In genomic region chr9:7979153-7979916, GRCm38 (mm10) we compare ENCODE assay signal across 20 mouse cellular contexts. TPM values are rescaled to one million over a fixed set of nuclear protein-coding genes. Genes with fewer than 3 reads are reported as not detected.
DNase-seq lines count a peak whose midpoint lies in the region; ATAC-seq and TF ChIP-seq lines count a peak whose summit lies in the region.
"Had no signal": no experiment of that assay in that cellular context is flagged by ENCODE, and none has a peak within 500 bp of the region (broad histone marks: within the 10 kb centered on the region; RNA-seq: fewer than 3 reads in every experiment).

No protein-coding gene starts in this region.

- DNase-seq in heart, adult 9 months (ENCODE audit: low spot score in 2 of 2) = peak; percentile 18 to 40
- no peak for DNase-seq in heart, postnatal 4 days
- DNase-seq in adipocyte (ENCODE audit: low spot score) = peak; percentile 21
- no peak for DNase-seq in embryo, embryonic 9.5 days (ENCODE audit: extremely low spot score)
- DNase-seq in urinary bladder, postnatal 14 days (ENCODE audit: low spot score) = no peak
- DNase-seq: cerebellum, postnatal 10 days; gastrocnemius, postnatal 36 days; thymus, adult 18-20 months had no signal

- TF ChIP-seq POLR2A in ES-Bruce4 (IDR thresholded peaks at IDR 0.05; ENCODE audit: insufficient read depth, low read length) = no peak

- ATAC-seq in heart, embryonic 15.5 days (replicated peaks; ENCODE audit: insufficient number of reproducible peaks, insufficient read depth, low FRiP score, low read depth) = no peak; the same call in 1 of the 2 replicates
- ATAC-seq: forebrain, embryonic 16.5 days; inflammation-experienced regulatory T-cells, adult 6 months; midbrain, embryonic 15.5 days had no signal

- peaks cover 5% of the 10 kb centered on the region for H3K4me1 ChIP-seq in ES-Bruce4 (ENCODE audit: control insufficient read depth, insufficient read depth, low read length)
- H3K4me1 ChIP-seq in heart, embryonic 15.5 days (replicated peaks) = peaks cover 56% of the 10 kb centered on the region
- H3K4me1 ChIP-seq: hindbrain, embryonic 12.5 days; megakaryocyte, embryonic 14.5 days; midbrain, embryonic 15.5 days had no signal

- H3K9me3 ChIP-seq in ES-Bruce4 (replicated peaks; ENCODE audit: control insufficient read depth, insufficient read depth, low read length, poor library complexity, severe bottlenecking) = no peaks in the 10 kb centered on the region
- H3K9me3 ChIP-seq in heart, embryonic 15.5 days (replicated peaks) = no peaks in the 10 kb centered on the region
- H3K9me3 ChIP-seq: embryonic facial prominence, embryonic 10.5 days; hindbrain, embryonic 12.5 days; kidney, embryonic 15.5 days; limb, embryonic 12.5 days; megakaryocyte, embryonic 14.5 days; midbrain, embryonic 15.5 days had no signal

- no peak overlapping the region for H3K4me3 ChIP-seq in ES-Bruce4 (ENCODE audit: low read depth, low read length)
- no peak overlapping the region for H3K4me3 ChIP-seq in heart, embryonic 15.5 days
- H3K4me3 ChIP-seq: embryonic facial prominence, embryonic 10.5 days; erythroblast, embryonic 14.5 days; hindbrain, embryonic 12.5 days; kidney, embryonic 15.5 days; limb, embryonic 12.5 days; megakaryocyte, embryonic 14.5 days; midbrain, embryonic 15.5 days had no signal

- H3K27me3 ChIP-seq in ES-Bruce4 (ENCODE audit: control insufficient read depth, insufficient read depth, low read length, poor library complexity, severe bottlenecking) = no peaks in the 10 kb centered on the region
- no peaks in the 10 kb centered on the region for H3K27me3 ChIP-seq in heart, embryonic 15.5 days
- H3K27me3 ChIP-seq: hindbrain, embryonic 12.5 days; kidney, embryonic 15.5 days; limb, embryonic 12.5 days; midbrain, embryonic 15.5 days had no signal

- peak overlapping the region; percentile 41; the same call in 1 of the 2 replicates for H3K27ac ChIP-seq in ES-Bruce4 (ENCODE audit: insufficient read depth, low read length)
- peak overlapping the region; percentile 89 for H3K27ac ChIP-seq in heart, embryonic 15.5 days
- H3K27ac ChIP-seq: embryonic facial prominence, embryonic 10.5 days; hindbrain, embryonic 12.5 days; kidney, embryonic 15.5 days; limb, embryonic 12.5 days; liver, embryonic 14.5 days; midbrain, embryonic 15.5 days had no signal

- TF ChIP-seq EP300 in ES-Bruce4 (IDR thresholded peaks at IDR 0.05; ENCODE audit: insufficient read depth, low read depth, low read length) = no peak

- peak overlapping the region; percentile 42 for H3K4me2 ChIP-seq in heart, embryonic 15.5 days
- H3K4me2 ChIP-seq: hindbrain, embryonic 12.5 days; kidney, embryonic 15.5 days; limb, embryonic 12.5 days; midbrain, embryonic 15.5 days had no signal

- no peak for TF ChIP-seq CTCF in ES-Bruce4 (IDR thresholded peaks at IDR 0.05; ENCODE audit: low read depth, low read length)

- H3K36me3 ChIP-seq in ES-Bruce4 (ENCODE audit: control insufficient read depth, insufficient read depth, low read length, poor library complexity, severe bottlenecking) = peaks cover 26% of the 10 kb centered on the region
- H3K36me3 ChIP-seq in heart, embryonic 15.5 days = no peaks in the 10 kb centered on the region
- H3K36me3 ChIP-seq: hindbrain, embryonic 12.5 days; midbrain, embryonic 15.5 days had no signal

- 43% methylated on average over 11 of the region's 11 CpGs for whole genome bisulfite sequencing in heart, embryonic 15.5 days

- H3K9ac ChIP-seq in ES-Bruce4 (ENCODE audit: low read depth, poor library complexity, severe bottlenecking) = no peak overlapping the region
- 0 out of 2 replicates have a peak overlapping the region, but pooled peaks have one; percentile 2 for H3K9ac ChIP-seq in heart, embryonic 15.5 days
- H3K9ac ChIP-seq: hindbrain, embryonic 12.5 days; kidney, embryonic 15.5 days; limb, embryonic 12.5 days; liver, embryonic 14.5 days; midbrain, embryonic 15.5 days had no signal

RNA-seq across cellular contexts. Expression of gene Yap1, which starts 25.1 kb away (rescaled TPM):
- 10 to 100 TPM; 64.7 to 69.2 TPM for total RNA-seq in heart, postnatal 4 days (2021)
- polyA plus RNA-seq in ES-Bruce4 (2011; ENCODE audit: insufficient read depth, insufficient read length, low read depth, missing spikeins) = 131 and 135 TPM in 2 replicates
- 19.8 and 24.3 TPM in 2 replicates for polyA plus RNA-seq in heart, embryonic 15.5 days (2015; fragmentation: Nextera tagmentation; extraction: Ambion mirVana)
- polyA plus RNA-seq: erythroblast, embryonic 14.5 days; inflammation-experienced regulatory T-cells, adult 6 months had no signal

Comparison
In these comparisons a context has a peak if more than half of its experiments do, and no peak if none do; other contexts are left out.
1. DNase-seq: peak in heart, adult 9 months (2 of 2) and adipocyte (single experiment); none in heart, postnatal 4 days (single experiment), embryo, embryonic 9.5 days (single experiment) and urinary bladder, postnatal 14 days (single experiment).